Mouse (Mus musculus): ENCODE data around the gene Mcu. TPM values are rescaled to one million over a fixed set of nuclear protein-coding genes. Genes with fewer than 3 reads are reported as not detected.

Gene Mcu
- total and polyA plus RNA-seq, 3 experiments = 4.9 to 5.7 (median 5.3) TPM

GRCm38 (mm10) chr10:59585621-59586020, 30.9 kb downstream of the Mcu start:
- Histone ChIP-seq H3K36me3 (replicated peaks in 1 of 2; ENCODE audit: control insufficient read depth in 1 of 2, insufficient read depth in 1 of 2, low read length in 1 of 2) (peaks cover 0 to 13% of the 10 kb centered on the region in 2 experiments), H3K4me3 (replicated peaks in 1 of 3; ENCODE audit: low read depth in 2 of 3, low read length in 2 of 3, poor library complexity in 1 of 3) (no peak overlapping the region), H3K9me3 (replicated peaks; ENCODE audit: low read length) (no peaks in the 10 kb centered on the region), H3K79me2 (replicated peaks; ENCODE audit: control insufficient read depth, extremely low read depth, insufficient read depth, poor library complexity, severe bottlenecking) (no peaks in the 10 kb centered on the region), H3K4me2 (ENCODE audit: insufficient read depth, low read depth, poor library complexity, severe bottlenecking) (no peak overlapping the region), H3K4me1 (ENCODE audit: control insufficient read depth in 1 of 2, insufficient read depth in 2 of 2) (peaks cover 16 to 28% of the 10 kb centered on the region in 2 experiments), H3K9ac (ENCODE audit: insufficient read depth, low read depth) (no peak overlapping the region), H3K27ac (ENCODE audit: insufficient read depth, low read depth) (no peak overlapping the region), H3K27me3 (replicated peaks) (no peaks in the 10 kb centered on the region)
- TF ChIP-seq CHD1 (IDR thresholded peaks at IDR 0.05; ENCODE audit: low read depth, low read length) (no peak), PAX5 (IDR thresholded peaks at IDR 0.05; ENCODE audit: low read length) (no peak), USF1 (IDR thresholded peaks at IDR 0.05; ENCODE audit: low read depth, low read length) (no peak), JUN (IDR thresholded peaks at IDR 0.05; ENCODE audit: insufficient read depth, low read depth, low read length) (no peak)
- dilution Hi-C loops (cut with MboI; ENCODE audit: extremely low pct_ligation_motif_present, extremely low pct_unique_long_range_greater_than_20kb, low sequenced_read_pairs) = no loop called here
- in situ Hi-C loops (cut with MboI; ENCODE audit: low pct_ligation_motif_present, low pct_unique_long_range_greater_than_20kb, low sequenced_read_pairs) = no loop called here
- no peak for DNase-seq (ENCODE audit: extremely low read depth)

GRCm38 (mm10) chr10:59581826-59582543, 34.5 kb downstream of the Mcu start:
- Histone ChIP-seq H3K27me3 (replicated peaks) (no peaks in the 10 kb centered on the region), H3K4me3 (replicated peaks in 1 of 3; ENCODE audit: low read depth in 2 of 3, low read length in 2 of 3, poor library complexity in 1 of 3) (no peak overlapping the region), H3K36me3 (replicated peaks in 1 of 2; ENCODE audit: control insufficient read depth in 1 of 2, insufficient read depth in 1 of 2, low read length in 1 of 2) (peaks cover 0 to 13% of the 10 kb centered on the region in 2 experiments), H3K9me3 (replicated peaks; ENCODE audit: low read length) (no peaks in the 10 kb centered on the region), H3K4me2 (ENCODE audit: insufficient read depth, low read depth, poor library complexity, severe bottlenecking) (no peak overlapping the region), H3K27ac (ENCODE audit: insufficient read depth, low read depth) (no peak overlapping the region), H3K9ac (ENCODE audit: insufficient read depth, low read depth) (no peak overlapping the region), H3K4me1 (ENCODE audit: control insufficient read depth in 1 of 2, insufficient read depth in 2 of 2) (peaks cover 14 to 33% of the 10 kb centered on the region in 2 experiments), H3K79me2 (replicated peaks; ENCODE audit: control insufficient read depth, extremely low read depth, insufficient read depth, poor library complexity, severe bottlenecking) (no peaks in the 10 kb centered on the region; the same call in 1 of the 2 replicates)
- TF ChIP-seq PAX5 (IDR thresholded peaks at IDR 0.05; ENCODE audit: low read length) = no peak
- TF ChIP-seq USF2 (conservative IDR thresholded peaks at IDR 0.05; ENCODE audit: low read depth, low read length) = no peak
- TF ChIP-seq ETS1 (conservative IDR thresholded peaks at IDR 0.05; ENCODE audit: low read depth, low read length) = no peak
- no peak for TF ChIP-seq RAD21 (IDR thresholded peaks at IDR 0.05; ENCODE audit: low read depth, low read length)
- no peak for TF ChIP-seq MAZ (IDR thresholded peaks at IDR 0.05; ENCODE audit: low read depth, low read length)
- TF ChIP-seq EP300 (IDR thresholded peaks at IDR 0.05; ENCODE audit: low read length) = no peak
- TF ChIP-seq MYC (IDR thresholded peaks at IDR 0.05; ENCODE audit: low read depth, low read length) = no peak
- TF ChIP-seq NELFE (IDR thresholded peaks at IDR 0.05; ENCODE audit: low read depth, low read length) = no peak
- no peak for TF ChIP-seq TCF12 (IDR thresholded peaks at IDR 0.05; ENCODE audit: low read depth, low read length)
- no peak for TF ChIP-seq ZKSCAN1 (IDR thresholded peaks at IDR 0.05; ENCODE audit: borderline replicate concordance, low read depth, low read length)
- no peak for DNase-seq (ENCODE audit: extremely low read depth)
- dilution Hi-C loops (cut with MboI; ENCODE audit: extremely low pct_ligation_motif_present, extremely low pct_unique_long_range_greater_than_20kb, low sequenced_read_pairs) = no loop called here
- in situ Hi-C loops (cut with MboI; ENCODE audit: low pct_ligation_motif_present, low pct_unique_long_range_greater_than_20kb, low sequenced_read_pairs) = no loop called here
